Mouse (Mus musculus): ENCODE data around the gene Chmp6.
A peak's percentile ranks its signal among the peaks of the same experiment; 100 is the strongest.

Chmp6 gene

GRCm38 (mm10) chr11:119937772-119938502, 24.7 kb downstream of the Chmp6 start:
- peak; percentile 33 for DNase-seq (ENCODE audit: low spot score)

- DNase-seq (ENCODE audit: low spot score), result no peak
Observed at GRCm38 (mm10) chr11:119939073-119939710, 26.0 kb downstream of the Chmp6 start.

GRCm38 (mm10) chr11:119939711-119940106, 26.5 kb downstream of the Chmp6 start:
- DNase-seq (ENCODE audit: low spot score), result no peak

GRCm38 (mm10) chr11:119940142-119940541, 26.9 kb downstream of the Chmp6 start:
- DNase-seq (ENCODE audit: low spot score), result no peak

GRCm38 (mm10) chr11:119941794-119942193, 28.6 kb downstream of the Chmp6 start:
- DNase-seq (ENCODE audit: low spot score), result no peak

- DNase-seq (ENCODE audit: low spot score), result no peak
Observed at GRCm38 (mm10) chr11:119942201-119942726, 29.0 kb downstream of the Chmp6 start.

- peak; percentile 98 for DNase-seq (ENCODE audit: low spot score)
Observed at GRCm38 (mm10) chr11:119942727-119943427, 29.6 kb downstream of the Chmp6 start, which contains the start of gene Baiap2. Gene Baiap2, plus strand, starts transcription at chr11:119942763.

- no peak for DNase-seq (ENCODE audit: low spot score)
Observed at GRCm38 (mm10) chr11:119943428-119943988, 30.3 kb downstream of the Chmp6 start.

- DNase-seq (ENCODE audit: low spot score), result peak; percentile 90
Observed at GRCm38 (mm10) chr11:119945343-119945742, 32.1 kb downstream of the Chmp6 start.

- DNase-seq (ENCODE audit: low spot score), result no peak
Observed at GRCm38 (mm10) chr11:119947426-119947825, 34.2 kb downstream of the Chmp6 start.

GRCm38 (mm10) chr11:119947897-119948296, 34.7 kb downstream of the Chmp6 start:
- no peak for DNase-seq (ENCODE audit: low spot score)

- DNase-seq (ENCODE audit: low spot score), result no peak
Observed at GRCm38 (mm10) chr11:119948305-119948704, 35.1 kb downstream of the Chmp6 start.

GRCm38 (mm10) chr11:119948803-119949202, 35.6 kb downstream of the Chmp6 start:
- DNase-seq (ENCODE audit: low spot score), result no peak

GRCm38 (mm10) chr11:119950535-119950934, 37.3 kb downstream of the Chmp6 start:
- no peak for DNase-seq (ENCODE audit: low spot score)

- no peak for DNase-seq (ENCODE audit: low spot score)
Observed at GRCm38 (mm10) chr11:119951326-119951725, 38.1 kb downstream of the Chmp6 start.

- DNase-seq (ENCODE audit: low spot score), result peak; percentile 82
Observed at GRCm38 (mm10) chr11:119952429-119953224, 39.4 kb downstream of the Chmp6 start.

GRCm38 (mm10) chr11:119954233-119954632, 41.0 kb downstream of the Chmp6 start:
- DNase-seq (ENCODE audit: low spot score), result no peak

- peak; percentile 65 for DNase-seq (ENCODE audit: low spot score)
Observed at GRCm38 (mm10) chr11:119954749-119955337, 41.6 kb downstream of the Chmp6 start.

GRCm38 (mm10) chr11:119955432-119955831, 42.2 kb downstream of the Chmp6 start:
- peak; percentile 56 for DNase-seq (ENCODE audit: low spot score)

GRCm38 (mm10) chr11:119956590-119956989, 43.3 kb downstream of the Chmp6 start:
- no peak for DNase-seq (ENCODE audit: low spot score)

- DNase-seq (ENCODE audit: low spot score), result peak; percentile 63
Observed at GRCm38 (mm10) chr11:119958856-119959255, 45.6 kb downstream of the Chmp6 start.

Data from lung, postnatal 25 days (tissue).